Mouse (Mus musculus) limb, embryonic 14.5 days (tissue): ENCODE measurements at regions not wholly inside any gene's neighbourhood (a gene's known extent, or its start where the extent isn't known, plus 50 kb on each side); places are given as distances from the start of the nearest gene placed in this dataset.

Experiments
- ATAC-seq: fragments of 200-750 bp; cut with Nextera tagmentation; 2 replicates; pipeline ENCODE4 v1.8.0; 2017; ENCODE audit warnings: low read depth, moderate number of reproducible peaks, moderate TSS enrichment; ENCODE audit not compliant: low FRiP score
- DNase-seq: peaks from one replicate; pipeline ENCODE4 v3.0.0-alpha.2; 2015; ENCODE audit warnings: low spot score
- H3K27ac ChIP-seq: fragments of 300-500 bp; sonication (generic); replicated peaks from 2 replicates; pipeline ENCODE4 v1.5.1; 2014; ENCODE audit warnings: low read depth, mild to moderate bottlenecking, low read length, moderate library complexity, mixed read lengths
- H3K27me3 ChIP-seq: fragments of 300-500 bp; sonication (generic); 2 replicates; pipeline ENCODE4 v1.6.1; 2014; ENCODE audit warnings: low read length, mixed read lengths; ENCODE audit not compliant: control insufficient read depth, insufficient read depth
- H3K36me3 ChIP-seq: fragments of 300-500 bp; sonication (generic); 2 replicates; pipeline ENCODE4 v1.6.1; 2014; ENCODE audit warnings: mild to moderate bottlenecking, low read length, moderate library complexity, mixed read lengths; ENCODE audit not compliant: control insufficient read depth, insufficient read depth
- H3K4me1 ChIP-seq: fragments of 300-500 bp; sonication (generic); 2 replicates; pipeline ENCODE4 v1.6.1; 2014; ENCODE audit warnings: antibody characterized with exemption, low read length, mixed read lengths; ENCODE audit not compliant: control insufficient read depth, insufficient read depth
- H3K4me2 ChIP-seq: fragments of 300-500 bp; sonication (generic); replicated peaks from 2 replicates; pipeline ENCODE4 v1.6.1; 2014; ENCODE audit warnings: low read depth, mild to moderate bottlenecking, low read length, moderate library complexity; ENCODE audit not compliant: severe bottlenecking
- H3K4me3 ChIP-seq: fragments of 300-500 bp; sonication (generic); replicated peaks from 2 replicates; pipeline ENCODE4 v1.5.1; 2014; ENCODE audit warnings: low read length
- H3K9ac ChIP-seq: fragments of 300-500 bp; sonication (generic); 2 replicates; pipeline ENCODE4 v1.6.1; 2014; ENCODE audit warnings: mild to moderate bottlenecking, low read depth, low read length, moderate library complexity; ENCODE audit not compliant: severe bottlenecking
- H3K9me3 ChIP-seq: fragments of 300-500 bp; sonication (generic); 2 replicates; pipeline ENCODE4 v1.6.1; 2016; ENCODE audit warnings: low read length; ENCODE audit not compliant: control insufficient read depth
- POLR2A ChIP-seq: fragments of 200-500 bp; IDR thresholded peaks from 2 replicates; pipeline ENCODE4 v1.8.0; 2012; ENCODE audit warnings: inconsistent platforms, mild to moderate bottlenecking, moderate library complexity, borderline replicate concordance; ENCODE audit not compliant: insufficient read depth, insufficient read length; ENCODE audit errors: extremely low read depth
- WGBS: fragments of 180-500 bp; shearing (Covaris S2); extraction: QIAGEN DNeasy Blood & Tissue Kit; methylation state at CpG from one replicate; pipeline ENCODE4 v1.1.7; 2014; 5-methylcytosine and 5-hydroxymethylcytosine counted together

- Histone ChIP-seq H3K4me3 (no peak overlapping the region), H3K9ac (no peak overlapping the region), H3K4me2 (no peak overlapping the region), H3K9me3 (no peaks in the 10 kb centered on the region), H3K27me3 (no peaks in the 10 kb centered on the region), H3K4me1 (no peaks in the 10 kb centered on the region), H3K27ac (no peak overlapping the region), H3K36me3 (no peaks in the 10 kb centered on the region)
- 41% methylated on average over 6 of the region's 6 CpGs for WGBS
- TF ChIP-seq POLR2A = no peak
- DNase-seq (no peak), ATAC-seq (no peak)
Observed at GRCm38 (mm10) chr7:71648314-71648713, 297.0 kb upstream of the Gm10295 start.

- WGBS = 88% methylated on average over 3 of the region's 3 CpGs
- no peaks in the 10 kb centered on the region for H3K27me3 ChIP-seq
Observed at GRCm38 (mm10) chr7:71646944-71647343, 295.7 kb upstream of the Gm10295 start.

GRCm38 (mm10) chr7:71623048-71623447 lies 271.8 kb upstream of the Gm10295 start:
- Histone ChIP-seq H3K36me3 (no peaks in the 10 kb centered on the region), H3K9me3 (no peaks in the 10 kb centered on the region), H3K27me3 (no peaks in the 10 kb centered on the region), H3K4me1 (no peaks in the 10 kb centered on the region), H3K4me2 (peak overlapping the region; percentile 22; the same call in 1 of the 2 replicates), H3K4me3 (0 out of 2 replicates have a peak overlapping the region, but pooled peaks have one; percentile 7), H3K27ac (no peak overlapping the region), H3K9ac (no peak overlapping the region)
- no peak for TF ChIP-seq POLR2A
- DNase-seq (no peak), ATAC-seq (no peak)
- 22% methylated on average over 13 of the region's 13 CpGs for WGBS

More at GRCm38 (mm10) chr7:71646944-71647343, 295.7 kb upstream of the Gm10295 start:
- ATAC-seq = no peak
- Histone ChIP-seq H3K4me2 (no peak overlapping the region), H3K36me3 (no peaks in the 10 kb centered on the region), H3K27ac (no peak overlapping the region), H3K9me3 (no peaks in the 10 kb centered on the region), H3K4me1 (no peaks in the 10 kb centered on the region), H3K4me3 (no peak overlapping the region), H3K9ac (no peak overlapping the region)
- no peak for TF ChIP-seq POLR2A
- no peak for DNase-seq

- no peak for ATAC-seq
- WGBS = 56% methylated on average over 2 of the region's 2 CpGs
Observed at GRCm38 (mm10) chr7:71603159-71603558, 251.9 kb upstream of the Gm10295 start.

GRCm38 (mm10) chr7:71596780-71597179 lies 245.5 kb upstream of the Gm10295 start:
- Histone ChIP-seq H3K4me3 (no peak overlapping the region), H3K27ac (no peak overlapping the region), H3K9ac (no peak overlapping the region), H3K27me3 (no peaks in the 10 kb centered on the region), H3K36me3 (no peaks in the 10 kb centered on the region), H3K4me1 (no peaks in the 10 kb centered on the region), H3K4me2 (no peak overlapping the region), H3K9me3 (no peaks in the 10 kb centered on the region)
- DNase-seq = no peak
- no peak for TF ChIP-seq POLR2A
- WGBS = 91% methylated on average over 3 of the region's 3 CpGs
- no peak for ATAC-seq

More at GRCm38 (mm10) chr7:71603159-71603558, 251.9 kb upstream of the Gm10295 start:
- Histone ChIP-seq H3K4me2 (no peak overlapping the region), H3K4me1 (no peaks in the 10 kb centered on the region; the same call in 1 of the 2 replicates), H3K9me3 (no peaks in the 10 kb centered on the region), H3K4me3 (no peak overlapping the region), H3K27ac (no peak overlapping the region), H3K36me3 (no peaks in the 10 kb centered on the region), H3K27me3 (no peaks in the 10 kb centered on the region), H3K9ac (no peak overlapping the region)
- DNase-seq = peak; percentile 44
- no peak for TF ChIP-seq POLR2A

GRCm38 (mm10) chr7:71587626-71588025 lies 236.3 kb upstream of the Gm10295 start:
- H3K4me2 ChIP-seq = no peak overlapping the region
- H3K27ac ChIP-seq = no peak overlapping the region
- H3K27me3 ChIP-seq = no peaks in the 10 kb centered on the region
- 57% methylated on average over 5 of the region's 5 CpGs for WGBS
- ATAC-seq (no peak), DNase-seq (no peak)
- H3K4me3 ChIP-seq = no peak overlapping the region
- no peaks in the 10 kb centered on the region for H3K36me3 ChIP-seq
- no peaks in the 10 kb centered on the region; the same call in 1 of the 2 replicates for H3K4me1 ChIP-seq
- no peaks in the 10 kb centered on the region for H3K9me3 ChIP-seq
- no peak overlapping the region for H3K9ac ChIP-seq
- no peak for TF ChIP-seq POLR2A
